Comparison of ENCODE assay signal across 1 mouse cellular context in genomic region chr10:128504012-128504411, GRCm38 (mm10).
TF ChIP-seq lines count a peak whose summit lies in the region.

No protein-coding gene starts in this region.

TF ChIP-seq in MEL, 35 proteins besides CTCF, POLR2A, EP300 and RAD21:
- TF ChIP-seq SIN3A (IDR thresholded peaks at IDR 0.05; ENCODE audit: low read length): no peak
- TF ChIP-seq SMC3 (IDR thresholded peaks at IDR 0.05; ENCODE audit: low read depth, low read length): no peak
- TF ChIP-seq ETS1 (IDR thresholded peaks at IDR 0.05; ENCODE audit: low read depth, low read length): peak; percentile 38; the same call in 1 of the 2 replicates
- no peak for TF ChIP-seq MAX (IDR thresholded peaks at IDR 0.05; ENCODE audit: low read length)
- no peak for TF ChIP-seq MEF2A (IDR thresholded peaks at IDR 0.05; ENCODE audit: extremely low read depth, insufficient replicate concordance, low read depth, low read length, poor library complexity, severe bottlenecking)
- TF ChIP-seq GATA1 (IDR thresholded peaks at IDR 0.05; ENCODE audit: low read depth, low read length): no peak
- TF ChIP-seq RCOR1 (IDR thresholded peaks at IDR 0.05; ENCODE audit: low read depth, low read length): peak; percentile 46; the same call in 1 of the 2 replicates
- no peak for TF ChIP-seq E2F4 (IDR thresholded peaks at IDR 0.05; ENCODE audit: borderline replicate concordance, low read depth, low read length)
- TF ChIP-seq MXI1 (IDR thresholded peaks at IDR 0.05; ENCODE audit: low read depth, low read length): no peak
- TF ChIP-seq USF2 (IDR thresholded peaks at IDR 0.05; ENCODE audit: borderline replicate concordance in 1 of 2, insufficient read depth in 1 of 2, low read depth in 1 of 2, low read length in 2 of 2): no peak
- TF ChIP-seq MYB (IDR thresholded peaks at IDR 0.05; ENCODE audit: low read depth, low read length): no peak
- TF ChIP-seq NELFE (IDR thresholded peaks at IDR 0.05; ENCODE audit: low read depth, low read length): no peak
- TF ChIP-seq TCF12 (IDR thresholded peaks at IDR 0.05; ENCODE audit: low read depth, low read length): peak; percentile 60; the same call in 1 of the 2 replicates
- no peak for TF ChIP-seq POLR2AphosphoS2 (IDR thresholded peaks at IDR 0.05; ENCODE audit: low read length)
